In genomic region chr11:101351721-101352111, GRCm38 (mm10) we compare ENCODE assay signal across 28 mouse cellular contexts. TPM values are rescaled to one million over a fixed set of nuclear protein-coding genes. Genes with fewer than 3 reads are reported as not detected.
DNase-seq lines count a peak whose midpoint lies in the region; ATAC-seq lines count a peak whose summit lies in the region.
"Had no signal": no experiment of that assay in that cellular context is flagged by ENCODE, and none has a peak within 500 bp of the region (broad histone marks: within the 10 kb centered on the region; RNA-seq: fewer than 3 reads in every experiment).

No protein-coding gene starts in this region.

- 0 out of 2 replicates have a peak, but pooled peaks cover 2% of the 10 kb centered on the region for H3K36me3 ChIP-seq in heart, embryonic 10.5 days
- H3K36me3 ChIP-seq in intestine, embryonic 15.5 days, result no peaks in the 10 kb centered on the region
- H3K36me3 ChIP-seq: forebrain, embryonic 15.5 days; heart, embryonic 13.5 days; hindbrain, embryonic 13.5 days; midbrain, embryonic 10.5 days; stomach, embryonic 15.5 days had no signal

- H3K4me2 ChIP-seq in intestine, embryonic 15.5 days (replicated peaks), result no peak overlapping the region
- H3K4me2 ChIP-seq: forebrain, embryonic 15.5 days; heart, embryonic 13.5 days; hindbrain, embryonic 13.5 days; stomach, embryonic 15.5 days had no signal

- H3K4me3 ChIP-seq in heart, embryonic 10.5 days, result no peak overlapping the region
- no peak overlapping the region for H3K4me3 ChIP-seq in intestine, embryonic 15.5 days (replicated peaks)
- H3K4me3 ChIP-seq: forebrain, embryonic 15.5 days; heart, embryonic 13.5 days; hindbrain, embryonic 13.5 days; midbrain, embryonic 10.5 days; stomach, embryonic 15.5 days had no signal

- 0 out of 2 replicates have a peak overlapping the region, but pooled peaks have one; percentile 10 for H3K27ac ChIP-seq in heart, embryonic 10.5 days
- H3K27ac ChIP-seq in intestine, embryonic 15.5 days, result no peak overlapping the region
- H3K27ac ChIP-seq: forebrain, embryonic 15.5 days; heart, embryonic 13.5 days; hindbrain, embryonic 13.5 days; midbrain, embryonic 10.5 days; stomach, embryonic 15.5 days had no signal

- ATAC-seq in intestine, embryonic 15.5 days, result peak; percentile 61
- ATAC-seq: CD4-positive, CD25-positive, alpha-beta regulatory T cell, adult 4 months; forebrain, embryonic 15.5 days; lung, postnatal 0 days had no signal

- no peak for DNase-seq in heart, embryonic 10.5 days (ENCODE audit: low spot score)
- no peak for DNase-seq in heart, postnatal 14 days
- peak; percentile 50 to 57 for DNase-seq in kidney, postnatal 36 days
- no peak for DNase-seq in kidney, postnatal 4 days
- DNase-seq in cerebellum, postnatal 4 days (ENCODE audit: low spot score in 2 of 2), result no peak
- no peak for DNase-seq in testis, postnatal 10 days (ENCODE audit: low spot score)
- DNase-seq: adrenal gland, postnatal 25 days; cerebellum, adult 8-10 months; cerebellum, postnatal 36 days; gastrocnemius, postnatal 14 days; heart, adult 18-20 months; heart, postnatal 36 days; thymus, adult 2 months; thymus, postnatal 4 days had no signal

- WGBS in heart, embryonic 10.5 days, result 56% methylated on average over 3 of the region's 3 CpGs
- WGBS in intestine, embryonic 15.5 days, result 69% methylated on average over 3 of the region's 3 CpGs

- intact Hi-C loops in heart, postnatal 14 days (cut with DNase I), result no loop called here

- peaks cover 19% of the 10 kb centered on the region for H3K4me1 ChIP-seq in heart, embryonic 10.5 days
- H3K4me1 ChIP-seq in intestine, embryonic 15.5 days (replicated peaks), result peaks cover 6% of the 10 kb centered on the region; the same call in 1 of the 2 replicates
- H3K4me1 ChIP-seq: forebrain, embryonic 15.5 days; heart, embryonic 13.5 days; hindbrain, embryonic 13.5 days; stomach, embryonic 15.5 days had no signal

- no peaks in the 10 kb centered on the region; the same call in 1 of the 2 replicates for H3K27me3 ChIP-seq in heart, embryonic 10.5 days (ENCODE audit: insufficient read depth, poor library complexity, severe bottlenecking)
- no peaks in the 10 kb centered on the region for H3K27me3 ChIP-seq in intestine, embryonic 15.5 days (replicated peaks)
- H3K27me3 ChIP-seq: forebrain, embryonic 15.5 days; heart, embryonic 13.5 days; hindbrain, embryonic 13.5 days; stomach, embryonic 15.5 days had no signal

- no peak overlapping the region for H3K9ac ChIP-seq in intestine, embryonic 15.5 days
- H3K9ac ChIP-seq: forebrain, embryonic 15.5 days; heart, embryonic 13.5 days; hindbrain, embryonic 13.5 days; stomach, embryonic 15.5 days had no signal

- no peaks in the 10 kb centered on the region for H3K9me3 ChIP-seq in heart, embryonic 10.5 days
- H3K9me3 ChIP-seq in intestine, embryonic 15.5 days, result no peaks in the 10 kb centered on the region
- H3K9me3 ChIP-seq: forebrain, embryonic 15.5 days; hindbrain, embryonic 13.5 days; stomach, embryonic 15.5 days had no signal

RNA-seq across cellular contexts. Expression of gene G6pc, which starts 15.6 kb away (rescaled TPM):
- not detected in 2 replicates for polyA plus RNA-seq in heart, embryonic 10.5 days (2016; fragmentation: Nextera tagmentation; extraction: Ambion mirVana)
- total RNA-seq in heart, postnatal 14 days (2021), result not detected
- 0.30 and 0.39 TPM in 2 replicates for polyA plus RNA-seq in intestine, embryonic 15.5 days (2015; fragmentation: Nextera tagmentation; extraction: Ambion mirVana)
- total RNA-seq: ES-E14; gastrocnemius, postnatal 14 days; heart, adult 18-20 months; heart, postnatal 36 days; layer of hippocampus, postnatal 10 days; midbrain, postnatal 0 days had no signal
- polyA plus RNA-seq: brain, embryonic 14.5 days; CD4-positive, CD25-positive, alpha-beta regulatory T cell, adult 4 months; forebrain, embryonic 15.5 days; heart, embryonic 13.5 days; hindbrain, embryonic 13.5 days; limb, embryonic 14.5 days; midbrain, embryonic 10.5 days; midbrain, postnatal 0 days; neural tube, embryonic 14.5 days had no signal

RNA-seq across cellular contexts. Expression of gene Aoc3, which starts 21.3 kb away (rescaled TPM):
- polyA plus RNA-seq in heart, embryonic 10.5 days (2016; fragmentation: Nextera tagmentation; extraction: Ambion mirVana), result 0.06 and 0.14 TPM in 2 replicates
- total RNA-seq in heart, postnatal 14 days (2021), result 10 to 100 TPM; 36.9 to 42.0 TPM
- polyA plus RNA-seq in intestine, embryonic 15.5 days (2015; fragmentation: Nextera tagmentation; extraction: Ambion mirVana), result 2.1 and 2.7 TPM in 2 replicates
- polyA plus RNA-seq: CD4-positive, CD25-positive, alpha-beta regulatory T cell, adult 4 months; forebrain, embryonic 15.5 days; hindbrain, embryonic 13.5 days; neural tube, embryonic 14.5 days had no signal

RNA-seq across cellular contexts. Expression of gene Aoc2, which starts 26.9 kb away (rescaled TPM):
- polyA plus RNA-seq in heart, embryonic 10.5 days (2016; fragmentation: Nextera tagmentation; extraction: Ambion mirVana), result 1.3 and 1.4 TPM in 2 replicates
- 1 to 10 TPM; 3.1 to 3.2 TPM for total RNA-seq in heart, postnatal 14 days (2021)
- polyA plus RNA-seq in intestine, embryonic 15.5 days (2015; fragmentation: Nextera tagmentation; extraction: Ambion mirVana), result 1.2 and 1.3 TPM in 2 replicates

RNA-seq across cellular contexts. Expression of gene Psme3, which starts 35.7 kb away (rescaled TPM):
- 151 and 177 TPM in 2 replicates for polyA plus RNA-seq in heart, embryonic 10.5 days (2016; fragmentation: Nextera tagmentation; extraction: Ambion mirVana)
- total RNA-seq in heart, postnatal 14 days (2021), result 10 to 100 TPM; 80.9 to 96.0 TPM
- polyA plus RNA-seq in intestine, embryonic 15.5 days (2015; fragmentation: Nextera tagmentation; extraction: Ambion mirVana), result 137 and 147 TPM in 2 replicates

RNA-seq across cellular contexts. Expression of gene Becn1, which starts 49.6 kb away (rescaled TPM):
- 148 and 165 TPM in 2 replicates for polyA plus RNA-seq in heart, embryonic 10.5 days (2016; fragmentation: Nextera tagmentation; extraction: Ambion mirVana)
- total RNA-seq in heart, postnatal 14 days (2021), result 10 to 100 TPM; 90.0 to 96.3 TPM
- 132 and 143 TPM in 2 replicates for polyA plus RNA-seq in intestine, embryonic 15.5 days (2015; fragmentation: Nextera tagmentation; extraction: Ambion mirVana)

Comparison
In these comparisons a context has a peak if more than half of its experiments do, and no peak if none do; other contexts are left out.
1. DNase-seq: peak in kidney, postnatal 36 days (2 of 2); none in heart, embryonic 10.5 days (single experiment), heart, postnatal 14 days (0 of 2), kidney, postnatal 4 days (0 of 2), cerebellum, postnatal 4 days (0 of 2) and testis, postnatal 10 days (single experiment).